Mouse (Mus musculus) embryo, embryonic 9.5 days (tissue): ENCODE measurements around the gene Anp32a.

Source experiments
- DNase-seq: peaks from one replicate; pipeline ENCODE4 v3.0.0-alpha.2; 2017; ENCODE audit errors: extremely low spot score

Anp32a gene

DNA sequence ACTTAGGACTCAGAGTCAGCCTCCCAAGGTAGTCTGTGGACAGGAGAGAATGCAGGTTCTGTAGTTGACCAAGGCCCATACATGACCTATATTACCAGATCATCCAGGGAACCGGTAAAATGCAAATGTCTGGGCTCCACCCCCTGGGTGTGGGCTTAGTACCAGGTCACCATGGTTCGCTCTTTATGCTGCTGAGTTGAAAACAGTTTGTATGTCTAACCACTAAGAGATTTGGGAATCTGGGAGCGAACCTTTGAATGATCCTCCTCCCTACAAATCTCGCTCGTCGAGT lies 5.2 kb downstream of the Anp32a start:
- DNase-seq: no peak

DNA sequence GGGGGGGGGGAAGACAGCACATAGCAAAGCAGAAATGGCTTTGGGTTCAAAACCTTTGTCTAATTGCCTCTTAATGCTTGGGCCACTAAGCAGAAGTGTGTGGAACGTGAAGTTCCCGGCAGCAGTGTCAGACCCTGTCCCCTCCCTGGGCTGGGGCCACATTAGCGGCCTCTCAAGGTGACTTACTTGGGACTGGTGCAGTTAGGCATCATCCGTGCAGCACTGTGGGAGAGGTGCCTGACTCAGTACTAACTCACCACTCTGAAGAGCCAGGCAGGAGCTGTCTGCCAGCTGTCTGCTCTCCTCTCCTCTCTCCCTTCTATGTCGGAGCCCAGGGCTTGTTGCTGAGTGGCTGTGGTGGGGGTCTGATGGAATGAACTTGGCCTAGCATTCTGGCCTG lies 6.1 kb downstream of the Anp32a start:
- no peak for DNase-seq

DNA sequence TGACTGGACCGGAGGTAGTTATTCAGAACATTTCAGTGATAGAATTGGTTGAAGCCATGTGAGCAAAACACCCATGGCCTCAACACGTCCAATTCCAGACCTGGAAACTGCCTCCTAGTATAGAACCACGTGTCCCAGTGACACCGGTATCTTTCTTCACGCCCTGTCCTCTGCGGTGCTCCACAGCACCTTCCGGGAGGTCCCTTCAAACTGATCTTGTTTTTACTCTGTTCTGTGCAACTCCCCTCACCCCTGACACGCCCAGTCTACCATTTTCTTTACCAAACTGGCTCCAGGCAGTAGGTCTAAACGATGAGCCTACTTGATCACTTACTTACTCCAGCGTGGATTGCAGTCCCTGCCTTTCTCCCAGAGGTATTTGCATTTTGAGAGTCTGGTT lies 7.0 kb downstream of the Anp32a start:
- no peak for DNase-seq

DNA sequence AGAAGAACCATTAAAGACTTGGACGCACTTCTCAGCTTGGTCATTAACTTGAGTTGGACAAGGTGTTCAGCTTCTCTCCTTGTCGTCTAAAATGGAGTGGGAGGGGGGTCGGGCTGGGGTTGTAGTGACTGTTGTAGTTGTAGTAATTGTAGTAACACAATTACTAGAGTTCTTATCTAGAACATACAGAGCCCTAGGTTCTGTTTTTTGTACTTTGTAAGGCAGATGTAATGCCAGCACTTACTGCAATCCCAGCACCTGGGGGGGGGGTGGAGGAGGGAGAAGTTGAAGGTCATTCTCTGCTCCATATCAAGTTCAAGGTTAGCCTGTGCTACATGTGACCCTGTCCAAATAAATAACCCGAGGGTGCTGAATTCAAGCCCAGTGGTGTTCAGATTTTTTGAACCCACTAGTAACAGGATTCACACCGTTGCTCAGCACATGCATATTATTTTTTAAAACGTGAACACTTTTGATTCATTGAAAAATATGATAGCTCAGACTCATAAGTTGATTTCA lies 7.4 kb downstream of the Anp32a start:
- DNase-seq: no peak

DNA sequence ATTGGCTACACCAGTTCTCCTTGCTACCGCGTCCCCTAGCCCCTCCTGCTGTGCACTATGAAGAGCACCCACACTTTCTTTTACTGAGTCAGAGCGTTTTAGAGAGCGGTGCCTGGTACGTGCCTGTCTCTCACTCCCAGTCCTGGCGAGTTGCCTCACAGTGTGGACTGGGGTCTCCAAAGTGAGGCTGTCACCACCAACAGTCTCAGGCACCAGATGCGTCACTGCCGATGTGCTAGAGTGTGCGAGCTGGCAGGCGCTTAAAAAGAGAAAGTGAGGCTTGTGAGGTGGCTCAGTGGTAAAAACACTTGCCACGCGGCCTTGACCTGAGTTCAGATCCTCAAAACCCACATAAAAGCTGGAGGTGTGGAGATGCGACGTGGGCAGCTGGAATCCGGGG lies 8.2 kb downstream of the Anp32a start:
- no peak for DNase-seq

DNA sequence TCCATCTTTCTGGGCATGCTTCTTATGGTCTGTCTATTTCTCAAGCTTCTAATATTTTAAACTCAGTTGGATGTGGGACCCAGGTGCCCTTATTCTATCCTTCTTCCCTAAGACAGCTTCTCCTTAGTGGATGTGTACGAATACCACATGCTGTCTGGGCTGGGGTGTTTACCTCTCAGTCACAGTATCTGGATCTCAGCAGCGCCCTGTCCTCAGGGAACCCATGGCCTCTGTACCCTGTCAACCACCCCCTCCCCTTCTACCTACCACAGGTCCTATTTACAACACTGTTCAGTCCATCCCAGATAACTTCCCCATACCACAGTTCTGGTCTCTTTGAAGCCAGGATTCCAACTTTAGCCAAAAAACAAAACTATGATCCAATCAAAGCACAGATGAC lies 9.6 kb downstream of the Anp32a start:
- no peak for DNase-seq

DNA sequence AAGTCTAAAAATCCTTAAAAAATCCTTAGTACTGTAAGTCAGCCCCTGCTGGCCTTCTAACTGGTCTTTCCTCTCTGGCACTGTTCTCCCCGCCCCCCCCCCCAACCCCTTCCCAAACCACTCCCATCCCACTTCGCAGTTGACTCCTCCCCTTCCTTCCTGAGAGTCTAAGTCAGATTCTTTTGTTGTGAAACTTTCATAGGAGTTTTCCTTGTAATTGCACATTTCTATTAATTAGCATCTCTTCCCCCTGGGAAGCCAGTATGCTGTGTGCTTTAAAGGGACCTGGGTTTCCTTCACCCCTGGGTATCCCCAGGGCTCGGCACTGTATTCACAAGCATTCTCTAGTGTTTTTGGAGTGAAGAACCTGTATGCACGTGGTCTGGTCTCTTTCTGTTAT lies 10.1 kb downstream of the Anp32a start:
- no peak for DNase-seq

DNA sequence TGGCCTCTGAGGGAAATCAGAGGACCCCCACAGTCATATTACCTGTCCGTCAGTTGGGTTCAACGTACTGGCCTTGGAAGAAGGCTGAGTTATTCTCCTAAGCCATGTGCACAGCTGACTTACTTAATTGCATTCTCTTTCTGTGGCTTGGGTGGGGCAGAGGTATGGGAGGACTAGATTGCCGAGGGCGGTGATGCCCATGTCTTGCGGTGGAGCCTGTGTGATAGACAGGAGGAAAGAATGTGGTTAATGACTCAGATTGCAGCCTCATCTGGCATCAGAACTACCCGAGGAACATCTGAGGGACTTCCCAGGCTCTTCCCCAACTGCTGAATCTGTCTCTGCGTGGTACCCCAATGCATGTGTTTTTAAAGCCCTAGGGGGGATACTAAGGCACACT lies 12.7 kb downstream of the Anp32a start:
- DNase-seq: no peak

DNA sequence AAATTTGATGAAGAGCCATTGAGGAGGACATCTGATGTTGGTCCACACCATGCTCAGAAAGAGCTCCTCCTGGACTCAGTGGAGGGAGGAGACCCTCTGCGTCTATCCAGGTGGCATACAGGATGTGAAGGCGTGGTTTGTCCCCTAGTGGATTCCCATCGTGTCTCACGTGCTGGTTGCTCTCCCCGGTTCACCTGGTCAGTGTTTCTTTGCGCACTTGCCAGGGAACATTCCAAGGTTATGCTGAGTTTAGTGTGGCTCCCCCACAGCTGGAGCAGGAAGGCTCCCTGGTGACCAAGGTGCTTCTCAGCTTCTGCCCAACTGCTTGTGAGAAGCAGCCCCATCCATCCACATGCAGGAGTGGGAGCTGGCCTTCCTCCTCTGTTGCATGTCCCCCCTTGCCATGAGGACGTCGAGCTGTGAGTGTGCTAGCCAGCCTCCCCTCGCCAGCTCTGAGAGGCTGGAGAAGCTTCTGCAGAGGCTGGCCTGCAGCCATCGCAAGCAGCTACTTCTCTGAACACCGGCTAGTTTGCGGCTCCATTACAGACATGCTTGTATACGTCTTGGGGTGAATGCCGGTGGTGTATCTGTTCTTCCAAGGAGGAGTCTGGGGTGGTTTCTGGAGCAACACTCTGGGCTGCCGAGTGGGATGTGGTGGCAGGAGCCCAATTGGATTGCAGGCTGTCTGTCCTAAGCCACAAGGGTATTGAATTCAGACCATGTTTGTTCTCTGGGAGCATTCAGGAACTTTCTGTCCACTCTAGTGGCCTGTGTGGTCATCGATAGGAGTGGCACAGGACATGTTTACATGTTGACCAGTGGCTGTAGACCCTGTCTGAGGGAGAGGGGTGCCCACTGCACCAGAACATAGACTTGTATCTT lies 14.0 kb downstream of the Anp32a start:
- no peak for DNase-seq

DNA sequence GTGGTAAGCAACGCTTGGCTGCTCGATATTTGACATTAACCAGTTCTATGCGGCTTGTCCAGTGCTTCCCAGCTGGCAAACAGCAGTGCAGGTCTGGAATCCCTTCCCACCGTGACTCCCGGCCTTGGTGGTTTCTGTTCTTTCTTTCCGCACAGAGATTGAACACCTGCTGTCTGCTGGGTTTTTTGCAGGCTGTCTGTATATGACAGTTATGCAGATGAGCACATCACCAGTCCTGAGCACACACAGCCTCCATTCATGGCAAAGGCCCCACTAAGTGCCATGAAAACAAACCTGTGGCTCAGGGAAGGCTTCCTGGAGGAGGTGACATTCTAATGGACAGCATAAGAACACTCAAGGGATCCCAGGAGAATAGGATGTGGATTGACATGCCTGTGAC lies 14.7 kb downstream of the Anp32a start:
- no peak for DNase-seq

DNA sequence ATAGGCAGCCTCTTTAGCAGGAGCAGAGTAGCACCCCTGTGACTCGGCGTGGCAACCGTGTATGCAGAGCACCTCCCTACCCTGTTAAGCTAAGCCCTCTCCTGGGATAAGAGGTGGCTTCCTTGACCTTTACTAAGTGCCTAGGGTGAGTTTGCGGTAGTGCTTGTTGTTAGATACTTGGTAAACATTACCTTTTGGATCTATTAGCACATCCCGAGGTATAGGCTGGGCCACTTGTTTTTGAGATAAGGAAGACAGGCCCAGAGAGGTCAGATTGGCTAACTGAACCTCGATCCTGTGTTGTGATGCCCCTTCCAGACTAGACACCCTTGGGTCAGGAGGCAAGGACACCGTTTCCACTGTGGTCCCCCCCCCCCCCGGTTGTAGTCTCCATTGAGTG lies 16.5 kb downstream of the Anp32a start:
- DNase-seq: no peak

DNA sequence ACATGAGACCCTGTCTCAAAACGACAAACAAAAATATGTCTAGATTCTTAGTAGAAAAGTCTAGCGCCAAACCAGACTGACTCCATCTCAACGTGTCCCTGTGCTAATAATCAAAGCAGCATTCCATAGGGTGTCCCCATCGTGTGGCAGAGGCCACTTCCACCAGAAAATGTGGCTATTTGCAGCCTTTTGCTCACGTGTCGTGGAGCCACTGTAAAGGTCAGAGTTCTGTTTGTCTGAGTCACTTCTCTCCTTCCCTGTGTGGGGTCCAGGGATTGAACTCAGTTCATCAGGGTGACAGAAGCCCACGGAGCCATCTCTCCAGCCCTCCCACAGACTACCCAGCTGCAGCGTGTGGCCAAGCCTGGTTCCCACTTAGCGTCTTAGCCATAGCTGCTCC lies 17.8 kb downstream of the Anp32a start:
- DNase-seq: no peak

DNA sequence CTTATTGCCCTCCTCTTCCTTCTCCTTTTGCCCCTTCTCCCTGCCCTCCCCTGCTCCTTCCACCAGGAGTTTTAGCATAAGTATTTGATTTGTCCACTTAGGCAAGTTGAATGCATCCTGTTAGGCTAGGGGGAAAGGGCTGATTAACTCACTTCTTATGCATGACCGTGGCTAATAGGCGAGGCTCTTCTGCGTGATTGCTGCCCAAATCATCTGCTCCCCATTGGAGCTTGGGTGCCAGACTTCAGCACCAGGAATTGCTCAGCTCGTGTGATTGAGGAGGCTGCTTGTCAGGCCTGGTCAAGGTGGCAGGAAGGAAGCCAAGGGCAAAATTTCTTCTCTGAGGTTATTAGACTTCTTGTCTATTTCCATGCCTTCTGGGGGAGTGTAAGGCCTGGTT lies 19.8 kb downstream of the Anp32a start:
- DNase-seq: no peak

DNA sequence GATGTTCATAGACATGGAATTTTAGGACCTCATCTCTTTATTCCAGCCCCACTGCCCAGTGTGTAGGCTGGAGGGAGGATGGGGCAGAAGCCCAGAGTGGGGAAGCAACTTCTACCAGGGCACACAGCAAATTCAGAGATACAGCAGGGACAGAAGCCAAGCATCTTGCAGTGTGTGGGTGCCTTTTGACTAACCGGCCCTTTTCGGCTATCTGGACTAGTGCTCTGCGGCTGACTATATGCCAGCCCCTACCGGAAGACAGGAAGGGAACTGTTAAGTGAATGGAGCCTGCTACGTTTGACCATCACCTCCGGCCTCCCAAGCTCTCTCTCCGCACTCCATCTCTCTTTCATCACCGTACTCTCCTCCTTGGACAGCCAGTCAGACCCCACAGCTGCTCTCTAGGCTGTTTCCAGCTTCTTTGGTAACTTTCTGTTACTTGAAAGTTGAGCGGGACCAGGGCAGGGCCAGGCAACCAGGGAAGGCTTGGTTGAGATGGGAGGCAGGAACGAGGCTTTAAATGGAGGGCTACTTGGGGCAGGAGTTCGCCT lies 21.8 kb downstream of the Anp32a start:
- DNase-seq: no peak

DNA sequence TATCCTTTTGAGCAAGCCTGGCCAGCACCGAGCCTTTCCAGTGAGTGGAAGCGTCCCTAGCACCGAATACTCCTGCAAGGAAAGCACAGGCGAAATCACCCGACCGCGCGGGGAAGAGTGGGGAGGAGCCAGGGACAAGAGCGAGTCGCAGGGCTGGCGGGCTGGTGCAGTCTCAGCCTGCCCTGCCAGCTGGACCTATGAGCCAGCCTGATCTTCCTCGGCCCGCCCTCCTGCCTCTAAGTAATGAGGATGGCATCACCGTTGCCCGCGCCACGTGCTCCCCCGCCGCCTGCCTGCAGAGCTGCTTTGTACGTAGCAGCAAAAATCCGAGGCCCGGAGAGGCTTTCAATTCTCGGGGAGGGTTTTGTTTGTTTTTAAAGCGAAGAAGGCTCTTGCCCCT lies 22.5 kb downstream of the Anp32a start:
- DNase-seq: peak; percentile 81

DNA sequence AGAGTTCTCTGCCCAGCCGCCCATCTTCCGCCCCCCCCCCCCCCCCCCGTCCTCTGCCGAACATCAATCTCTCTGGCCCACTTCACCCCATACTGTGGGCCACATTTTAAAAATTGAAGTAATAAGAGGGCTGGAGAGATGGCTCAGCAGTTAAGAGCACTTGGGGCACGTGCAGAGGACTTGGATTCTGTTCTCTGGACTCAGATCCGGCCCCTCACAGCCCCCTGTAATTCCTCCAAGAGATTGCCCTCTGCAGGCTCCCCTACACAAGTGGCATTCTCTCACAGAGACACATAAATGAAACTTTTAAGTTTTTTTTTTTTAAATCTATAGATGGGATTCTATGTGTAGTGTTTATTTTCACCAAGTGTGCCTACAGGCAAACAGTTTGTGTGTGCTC lies 23.1 kb downstream of the Anp32a start:
- DNase-seq: no peak

DNA sequence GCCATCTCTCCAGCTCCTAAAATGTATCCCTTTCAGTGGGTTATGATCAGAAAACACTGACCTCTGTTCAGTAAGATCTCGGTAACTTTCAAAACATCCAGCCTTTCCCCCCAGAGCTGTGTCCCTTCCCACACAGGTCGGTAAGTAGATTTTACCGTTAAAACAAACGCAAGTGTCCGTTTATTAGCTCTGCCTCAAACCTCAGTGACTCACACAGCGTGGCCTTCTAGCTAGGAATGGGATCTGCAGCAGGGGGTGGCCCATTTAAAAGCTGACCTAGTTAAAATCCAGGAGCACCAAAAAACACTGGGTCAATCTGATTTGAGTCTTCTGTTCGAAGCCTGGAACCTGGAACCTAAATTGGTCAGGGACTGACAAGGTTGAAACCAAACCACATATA lies 23.7 kb downstream of the Anp32a start:
- no peak for DNase-seq

DNA sequence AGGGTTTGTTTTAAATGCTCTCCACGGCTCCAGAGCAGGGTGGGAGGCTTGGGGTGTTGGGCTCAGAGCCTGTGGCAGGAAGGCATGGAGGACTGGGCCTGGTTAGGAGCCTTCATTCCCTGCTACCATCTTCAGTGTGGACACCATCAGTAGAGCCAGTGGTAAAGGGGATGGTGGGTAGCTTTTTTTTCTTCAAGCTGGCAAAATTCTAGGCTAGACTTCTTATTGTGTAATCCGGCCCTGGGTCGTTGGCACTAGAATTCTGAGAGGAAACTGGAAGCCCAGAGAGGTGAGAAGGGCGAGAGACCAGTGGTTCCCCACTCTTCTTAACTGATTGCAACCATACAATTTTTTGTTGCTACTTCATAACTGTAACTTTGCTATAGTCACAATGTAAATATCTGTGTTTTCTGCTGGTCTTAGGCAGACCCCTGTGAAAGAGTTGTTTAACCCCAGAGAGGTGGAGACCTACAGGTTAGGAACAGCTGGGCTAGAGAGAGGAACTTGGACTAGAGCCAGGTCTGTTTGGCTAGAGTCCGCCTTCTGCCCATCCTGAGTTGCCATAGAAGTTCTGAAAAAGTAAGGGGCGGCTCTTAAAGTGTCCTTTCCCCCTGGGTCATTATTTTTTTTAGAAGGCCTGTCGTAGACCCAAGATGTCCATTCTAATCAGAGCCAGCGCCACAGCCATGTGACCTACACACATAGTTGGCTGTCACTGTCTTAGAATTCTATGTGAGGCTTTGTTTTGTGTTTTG lies 24.4 kb downstream of the Anp32a start:
- no peak for DNase-seq

DNA sequence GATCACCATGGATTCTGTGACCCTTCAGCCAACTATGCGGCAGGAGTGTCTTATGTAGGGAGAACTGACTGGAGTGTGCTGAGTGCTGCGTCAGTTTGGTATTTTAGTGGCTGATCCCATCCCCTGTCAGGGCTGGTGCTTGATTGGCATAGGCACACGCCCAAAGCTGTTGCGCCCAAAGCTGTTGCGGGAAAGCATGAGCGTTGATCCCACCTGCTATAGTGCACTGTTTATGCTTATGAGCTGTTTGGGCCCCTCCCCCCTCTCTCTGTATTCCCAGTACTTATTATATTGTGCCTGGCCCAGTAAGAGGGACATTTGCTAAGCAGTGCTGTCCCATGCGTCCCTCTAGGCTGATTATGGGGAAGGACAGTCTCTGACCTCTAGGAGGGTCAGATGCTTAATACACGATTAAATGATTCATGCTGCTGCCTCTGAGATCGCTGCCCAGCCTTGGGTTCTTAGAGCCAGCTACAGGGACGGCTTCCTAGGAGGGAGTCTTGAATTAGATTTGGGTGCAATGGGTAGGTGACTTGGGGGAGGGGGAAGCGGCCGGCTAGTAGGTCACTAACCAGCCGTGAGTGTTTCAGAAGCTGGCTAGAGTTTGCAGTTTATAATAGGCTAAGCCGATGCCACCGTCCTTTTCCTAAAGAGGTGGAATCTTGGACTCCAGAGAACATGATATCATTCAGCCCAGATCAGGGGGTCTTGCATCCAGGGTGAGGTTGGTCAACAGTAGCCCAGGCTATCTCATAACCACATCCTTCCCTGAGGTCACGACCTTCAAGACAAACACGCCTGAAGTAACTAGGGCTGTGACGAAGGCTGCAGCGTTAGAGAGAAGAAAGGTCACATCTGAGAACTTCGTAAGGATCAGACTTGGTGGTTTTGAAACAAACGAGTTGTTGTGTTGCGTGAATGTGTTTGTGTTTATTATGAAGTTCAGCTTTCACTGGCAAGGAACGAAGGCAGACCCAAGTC lies 25.7 kb downstream of the Anp32a start:
- DNase-seq: no peak

DNA sequence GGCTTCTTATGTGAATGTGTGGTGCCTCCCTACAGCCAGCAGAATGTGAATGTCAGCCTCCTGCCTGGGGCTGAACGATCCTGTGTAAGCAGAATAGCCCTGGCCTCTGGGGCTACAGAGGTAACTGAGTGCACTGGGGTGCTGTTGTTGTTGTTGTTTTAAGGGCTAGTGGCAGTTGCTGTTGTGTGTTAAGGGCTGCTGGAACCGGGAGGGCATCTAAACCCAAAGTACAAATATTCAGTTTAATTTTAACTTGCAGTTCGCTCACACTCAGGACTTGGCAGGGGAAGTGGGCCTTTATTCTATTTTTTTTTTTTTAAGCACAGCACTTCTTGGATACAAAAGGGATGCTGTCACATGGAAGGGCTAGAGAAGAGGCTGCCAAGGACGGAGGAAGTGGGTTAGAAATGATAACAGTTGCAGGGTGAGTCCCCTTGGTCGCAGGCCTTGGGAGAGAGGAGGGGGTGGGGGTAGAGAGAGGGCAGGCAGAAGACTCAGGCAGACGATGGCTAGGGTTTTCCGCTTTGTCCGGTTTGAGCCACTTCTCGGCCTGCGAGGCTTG lies 26.5 kb downstream of the Anp32a start:
- DNase-seq: no peak

DNA sequence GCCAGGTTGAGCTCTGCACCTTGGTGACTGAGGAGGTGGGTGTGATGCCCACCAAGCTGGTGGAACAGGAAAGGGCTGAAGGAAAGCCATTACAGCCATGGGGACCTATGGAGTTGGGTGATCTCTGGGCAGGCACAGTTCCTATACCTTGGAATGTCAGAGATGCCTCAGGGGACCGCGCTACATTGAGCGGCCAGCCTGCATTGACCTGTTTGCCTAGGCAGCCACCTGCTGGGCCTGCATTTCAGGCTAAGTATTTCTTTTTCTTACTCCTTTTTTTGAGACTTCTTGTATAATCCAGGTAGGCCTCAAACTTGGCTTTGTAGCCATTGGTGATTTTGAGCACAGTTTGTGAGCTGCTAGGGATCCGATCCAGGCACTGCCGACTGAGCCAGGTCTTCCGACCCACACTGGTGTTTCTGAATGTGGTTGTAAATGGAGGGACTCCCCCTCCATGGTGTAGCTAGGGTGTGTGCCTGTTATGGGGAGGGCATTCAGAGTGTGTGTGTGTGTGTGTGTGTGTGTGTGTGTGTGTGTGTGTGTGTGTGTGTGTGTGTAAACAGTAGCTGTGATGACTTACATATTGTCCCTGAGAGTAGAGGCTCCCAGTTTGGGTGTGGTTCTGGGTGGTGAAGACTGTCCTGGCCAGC lies 27.3 kb downstream of the Anp32a start:
- DNase-seq: no peak
